Mouse (Mus musculus): Measurements from ENCODE around the gene Map3k6.

Map3k6 gene

GRCm38 (mm10) chr4:133213661-133214060 lies 27.0 kb upstream of the Map3k6 start:
- no peak for DNase-seq (ENCODE audit: low read depth, low spot score)

GRCm38 (mm10) chr4:133217641-133218040 lies 23.0 kb upstream of the Map3k6 start:
- DNase-seq (ENCODE audit: low read depth, low spot score), result peak; percentile 38

GRCm38 (mm10) chr4:133218745-133219144 lies 21.9 kb upstream of the Map3k6 start:
- no peak for DNase-seq (ENCODE audit: low read depth, low spot score)

- DNase-seq (ENCODE audit: low read depth, low spot score), result no peak
Measured at GRCm38 (mm10) chr4:133220656-133221055, 20.0 kb upstream of the Map3k6 start.

GRCm38 (mm10) chr4:133221701-133222100 lies 18.9 kb upstream of the Map3k6 start:
- DNase-seq (ENCODE audit: low read depth, low spot score), result no peak

GRCm38 (mm10) chr4:133223875-133224274 lies 16.7 kb upstream of the Map3k6 start:
- DNase-seq (ENCODE audit: low read depth, low spot score), result no peak

- DNase-seq (ENCODE audit: low read depth, low spot score), result no peak
Measured at GRCm38 (mm10) chr4:133226073-133226472, 14.5 kb upstream of the Map3k6 start.

- DNase-seq (ENCODE audit: low read depth, low spot score), result no peak
Measured at GRCm38 (mm10) chr4:133227636-133228035, 13.0 kb upstream of the Map3k6 start.

- no peak for DNase-seq (ENCODE audit: low read depth, low spot score)
Measured at GRCm38 (mm10) chr4:133229582-133229981, 11.0 kb upstream of the Map3k6 start.

- no peak for DNase-seq (ENCODE audit: low read depth, low spot score)
Measured at GRCm38 (mm10) chr4:133233285-133233976, 7.2 kb upstream of the Map3k6 start.

- DNase-seq (ENCODE audit: low read depth, low spot score), result no peak
Measured at GRCm38 (mm10) chr4:133234771-133235170, 5.8 kb upstream of the Map3k6 start.

GRCm38 (mm10) chr4:133235415-133235814 lies 5.2 kb upstream of the Map3k6 start:
- no peak for DNase-seq (ENCODE audit: low read depth, low spot score)

GRCm38 (mm10) chr4:133237911-133238310 lies 2.7 kb upstream of the Map3k6 start:
- no peak for DNase-seq (ENCODE audit: low read depth, low spot score)

GRCm38 (mm10) chr4:133240934-133241908 lies 603 bp downstream of the Map3k6 start:
- peak; percentile 74 for DNase-seq (ENCODE audit: low read depth, low spot score)

- peak; percentile 35 for DNase-seq (ENCODE audit: low read depth, low spot score)
Measured at GRCm38 (mm10) chr4:133241910-133242309, 1.3 kb downstream of the Map3k6 start.

GRCm38 (mm10) chr4:133242710-133243109 lies 2.1 kb downstream of the Map3k6 start:
- DNase-seq (ENCODE audit: low read depth, low spot score), result no peak

- no peak for DNase-seq (ENCODE audit: low read depth, low spot score)
Measured at GRCm38 (mm10) chr4:133243538-133243937, 2.9 kb downstream of the Map3k6 start.

GRCm38 (mm10) chr4:133244289-133244688 lies 3.7 kb downstream of the Map3k6 start:
- no peak for DNase-seq (ENCODE audit: low read depth, low spot score)

- DNase-seq (ENCODE audit: low read depth, low spot score), result no peak
Measured at GRCm38 (mm10) chr4:133247072-133247471, 6.5 kb downstream of the Map3k6 start.

GRCm38 (mm10) chr4:133247806-133248449 lies 7.3 kb downstream of the Map3k6 start:
- DNase-seq (ENCODE audit: low read depth, low spot score), result peak; percentile 69

- DNase-seq (ENCODE audit: low read depth, low spot score), result peak; percentile 55
Measured at GRCm38 (mm10) chr4:133250609-133251008, 10.0 kb downstream of the Map3k6 start.

- DNase-seq (ENCODE audit: low read depth, low spot score), result no peak
Measured at GRCm38 (mm10) chr4:133251214-133251613, 10.6 kb downstream of the Map3k6 start.
